Mouse (Mus musculus): ENCODE data around the gene Nrxn2.

Nrxn2 gene

GRCm38 (mm10) chr19:6542367-6543034 is 124.0 kb downstream of the Nrxn2 start, which contains the start of gene Slc22a12:
Gene Slc22a12, minus strand, starts transcription at chr19:6543032.
- WGBS: 86% methylated on average over 16 of the region's 16 CpGs

GRCm38 (mm10) chr19:6543035-6543383 is 124.5 kb downstream of the Nrxn2 start:
- 86% methylated on average over 6 of the region's 6 CpGs for WGBS

GRCm38 (mm10) chr19:6543518-6543917 is 125.0 kb downstream of the Nrxn2 start:
- WGBS: 67% methylated on average over 7 of the region's 7 CpGs

- 92% methylated on average over 13 of the region's 13 CpGs for WGBS
Measured at GRCm38 (mm10) chr19:6544712-6545111, 126.2 kb downstream of the Nrxn2 start.

GRCm38 (mm10) chr19:6545481-6545880 is 127.0 kb downstream of the Nrxn2 start:
- 74% methylated on average over 5 of the region's 5 CpGs for WGBS

GRCm38 (mm10) chr19:6546096-6546495 is 127.6 kb downstream of the Nrxn2 start:
- 26% methylated on average over 1 of the region's 1 CpGs for WGBS

- 87% methylated on average over 5 of the region's 5 CpGs for WGBS
Measured at GRCm38 (mm10) chr19:6547801-6548200, 129.3 kb downstream of the Nrxn2 start.

- 64% methylated on average over 16 of the region's 16 CpGs for WGBS
Measured at GRCm38 (mm10) chr19:6548431-6549410, 130.2 kb downstream of the Nrxn2 start.

- 21% methylated on average over 11 of the region's 11 CpGs for WGBS
Measured at GRCm38 (mm10) chr19:6549566-6549965, 131.0 kb downstream of the Nrxn2 start.

GRCm38 (mm10) chr19:6551215-6551614 is 132.7 kb downstream of the Nrxn2 start:
- WGBS: 81% methylated on average over 4 of the region's 4 CpGs

- 88% methylated on average over 4 of the region's 4 CpGs for WGBS
Measured at GRCm38 (mm10) chr19:6552302-6553028, 133.9 kb downstream of the Nrxn2 start.

GRCm38 (mm10) chr19:6553174-6553573 is 134.6 kb downstream of the Nrxn2 start:
- 83% methylated on average over 5 of the region's 5 CpGs for WGBS

- 63% methylated on average over 8 of the region's 8 CpGs for WGBS
Measured at GRCm38 (mm10) chr19:6553819-6554582, 135.5 kb downstream of the Nrxn2 start.

GRCm38 (mm10) chr19:6559576-6559975 is 141.0 kb downstream of the Nrxn2 start:
- 85% methylated on average over 4 of the region's 4 CpGs for WGBS

- 75% methylated on average over 7 of the region's 7 CpGs for WGBS
Measured at GRCm38 (mm10) chr19:6560246-6560815, 141.8 kb downstream of the Nrxn2 start.

- 93% methylated on average over 6 of the region's 6 CpGs for WGBS
Measured at GRCm38 (mm10) chr19:6565136-6565535, 146.6 kb downstream of the Nrxn2 start.

GRCm38 (mm10) chr19:6566450-6566849 is 147.9 kb downstream of the Nrxn2 start:
- WGBS: 68% methylated on average over 2 of the region's 2 CpGs

GRCm38 (mm10) chr19:6569021-6569420 is 150.5 kb downstream of the Nrxn2 start:
- WGBS: 89% methylated on average over 5 of the region's 5 CpGs

- WGBS: 57% methylated on average over 5 of the region's 5 CpGs
Measured at GRCm38 (mm10) chr19:6569561-6569960, 151.0 kb downstream of the Nrxn2 start.

GRCm38 (mm10) chr19:6571476-6571875 is 152.9 kb downstream of the Nrxn2 start:
- WGBS: 60% methylated on average over 5 of the region's 5 CpGs

- 69% methylated on average over 4 of the region's 4 CpGs for WGBS
Measured at GRCm38 (mm10) chr19:6572001-6572400, 153.5 kb downstream of the Nrxn2 start.

Measured in cerebral cortex, adult 2 months (tissue).